Mouse (Mus musculus) gastrocnemius, postnatal 36 days (tissue): Measurements from ENCODE around the gene Nudt3. TPM values are rescaled to one million over a fixed set of nuclear protein-coding genes. Genes with fewer than 3 reads are reported as not detected.

ENCODE experiments used
- DNase-seq, 2 experiments: peaks; one replicate each; pipeline ENCODE4 v3.0.0; 2022
- intact Hi-C: fragments of 180-260 bp; cut with DNase I; formaldehyde crosslinking; loops from one replicate; pipeline ENCODE4 v1.15.1; 2025
- total RNA-seq, 2 experiments: library from RNA; stranded (reverse); gene quantifications; 2 replicates each; pipeline ENCODE4 v1.2.3; 2021

Nudt3 gene
- total RNA-seq, 2 experiments from 2014 or later, result 232 to 233 TPM

GRCm38 (mm10) chr17:27573772-27574320, 49.4 kb downstream of the Nudt3 start:
- intact Hi-C loops, result no loop called here
- no peak for DNase-seq

- DNase-seq, result no peak
Measured at GRCm38 (mm10) chr17:27571315-27571714, 52.0 kb downstream of the Nudt3 start.

GRCm38 (mm10) chr17:27568228-27568627, 55.1 kb downstream of the Nudt3 start:
- no peak for DNase-seq
- intact Hi-C loops, result no loop called here

More at GRCm38 (mm10) chr17:27571315-27571714, 52.0 kb downstream of the Nudt3 start:
- intact Hi-C loops, result no loop called here

GRCm38 (mm10) chr17:27565942-27566267, 57.4 kb downstream of the Nudt3 start:
- intact Hi-C loops, result loop anchor here (1.0 kb wide), 1 partner anchor 63 kb away; no protein-coding TSS in a partner anchor
- DNase-seq, result no peak

- intact Hi-C loops, result loop anchor here (1.0 kb wide), 1 partner anchor 64 kb away; no protein-coding TSS in a partner anchor
- peak; percentile 92 to 96 for DNase-seq
Measured at GRCm38 (mm10) chr17:27565163-27565941, 57.9 kb downstream of the Nudt3 start, which contains the start of gene AI413582. TSS of gene AI413582 (minus strand) at chr17:27565756.

- intact Hi-C loops, result loop anchor here (1.0 kb wide), 1 partner anchor 65 kb away; no protein-coding TSS in a partner anchor
- no peak for DNase-seq
Measured at GRCm38 (mm10) chr17:27564391-27565162, 58.7 kb downstream of the Nudt3 start.

GRCm38 (mm10) chr17:27563771-27564244, 59.5 kb downstream of the Nudt3 start:
- no peak for DNase-seq
- intact Hi-C loops, result no loop called here

- no peak for DNase-seq
- intact Hi-C loops, result no loop called here
Measured at GRCm38 (mm10) chr17:27561809-27562526, 61.3 kb downstream of the Nudt3 start.

GRCm38 (mm10) chr17:27560926-27561480, 62.3 kb downstream of the Nudt3 start:
- intact Hi-C loops, result no loop called here
- no peak for DNase-seq

GRCm38 (mm10) chr17:27559596-27559995, 63.7 kb downstream of the Nudt3 start:
- intact Hi-C loops, result no loop called here
- no peak for DNase-seq

GRCm38 (mm10) chr17:27558845-27559244, 64.5 kb downstream of the Nudt3 start:
- DNase-seq, result no peak
- intact Hi-C loops, result no loop called here

GRCm38 (mm10) chr17:27557927-27558661, 65.2 kb downstream of the Nudt3 start:
- intact Hi-C loops, result no loop called here
- DNase-seq, result no peak

GRCm38 (mm10) chr17:27557181-27557926, 65.9 kb downstream of the Nudt3 start:
- no peak for DNase-seq
- intact Hi-C loops, result no loop called here

- intact Hi-C loops, result no loop called here
- peak; percentile 79 for DNase-seq
Measured at GRCm38 (mm10) chr17:27556315-27557011, 66.8 kb downstream of the Nudt3 start, which contains the start of gene Hmga1. TSS of gene Hmga1 (plus strand) at chr17:27556497.

- intact Hi-C loops, result no loop called here
- DNase-seq, result peak in 1 of 2 experiments; percentile 40
Measured at GRCm38 (mm10) chr17:27555512-27556172, 67.7 kb downstream of the Nudt3 start.

GRCm38 (mm10) chr17:27555075-27555511, 68.2 kb downstream of the Nudt3 start:
- DNase-seq, result no peak
- intact Hi-C loops, result no loop called here
